Mouse (Mus musculus): ENCODE results near the gene Atp9a.

- TF ChIP-seq CTCF (IDR thresholded peaks at IDR 0.05; ENCODE audit: low read depth, low read length) (no peak), POLR2A (IDR thresholded peaks at IDR 0.05; ENCODE audit: insufficient read depth, low read length) (no peak), EP300 (IDR thresholded peaks at IDR 0.05; ENCODE audit: insufficient read depth, low read depth, low read length) (no peak)
Observed at GRCm38 (mm10) chr2:168602387-168602741, 139.8 kb downstream of the Atp9a start.
